Mouse (Mus musculus): Measurements from ENCODE around the gene Zdhhc22. TPM values are rescaled to one million over a fixed set of nuclear protein-coding genes. Genes with fewer than 3 reads are reported as not detected.
A peak's percentile ranks its signal among the peaks of the same experiment; 100 is the strongest.

The Zdhhc22 gene
- polyA plus RNA-seq, 1 experiment, result not detected

- no peak overlapping the region for H3K27ac ChIP-seq (ENCODE audit: control insufficient read depth, insufficient read depth, low read depth, low read length)
- no peaks in the 10 kb centered on the region for H3K27me3 ChIP-seq (ENCODE audit: control insufficient read depth, insufficient read depth, low read length)
- TF ChIP-seq CTCF (IDR thresholded peaks at IDR 0.05; ENCODE audit: control insufficient read depth, insufficient read depth, insufficient replicate concordance, low read depth, low read length) (no peak), POLR2A (IDR thresholded peaks at IDR 0.05; ENCODE audit: control insufficient read depth, low read depth, low read length) (no peak)
- H3K4me3 ChIP-seq (ENCODE audit: control insufficient read depth, low read depth, low read length), result no peak overlapping the region
- no peaks in the 10 kb centered on the region for H3K36me3 ChIP-seq (ENCODE audit: control insufficient read depth, insufficient read depth, low read length)
- no peaks in the 10 kb centered on the region for H3K4me1 ChIP-seq (ENCODE audit: control insufficient read depth, insufficient read depth, low read length)
These were observed 13.4 kb upstream of the Zdhhc22 start for GRCm38 (mm10) chr12:87003606-87004005.

GRCm38 (mm10) chr12:87002815-87003214 lies 12.6 kb upstream of the Zdhhc22 start:
- Histone ChIP-seq H3K4me3 (ENCODE audit: control insufficient read depth, low read depth, low read length) (no peak overlapping the region), H3K27me3 (ENCODE audit: control insufficient read depth, insufficient read depth, low read length) (no peaks in the 10 kb centered on the region), H3K27ac (ENCODE audit: control insufficient read depth, insufficient read depth, low read depth, low read length) (no peak overlapping the region), H3K4me1 (ENCODE audit: control insufficient read depth, insufficient read depth, low read length) (no peaks in the 10 kb centered on the region), H3K36me3 (ENCODE audit: control insufficient read depth, insufficient read depth, low read length) (no peaks in the 10 kb centered on the region)
- no peak for TF ChIP-seq POLR2A (IDR thresholded peaks at IDR 0.05; ENCODE audit: control insufficient read depth, low read depth, low read length)
- TF ChIP-seq CTCF (IDR thresholded peaks at IDR 0.05; ENCODE audit: control insufficient read depth, insufficient read depth, insufficient replicate concordance, low read depth, low read length), result no peak

- TF ChIP-seq CTCF (IDR thresholded peaks at IDR 0.05; ENCODE audit: control insufficient read depth, insufficient read depth, insufficient replicate concordance, low read depth, low read length) (no peak), POLR2A (IDR thresholded peaks at IDR 0.05; ENCODE audit: control insufficient read depth, low read depth, low read length) (no peak)
- Histone ChIP-seq H3K27me3 (ENCODE audit: control insufficient read depth, insufficient read depth, low read length) (no peaks in the 10 kb centered on the region), H3K4me3 (ENCODE audit: control insufficient read depth, low read depth, low read length) (no peak overlapping the region), H3K4me1 (ENCODE audit: control insufficient read depth, insufficient read depth, low read length) (no peaks in the 10 kb centered on the region), H3K27ac (ENCODE audit: control insufficient read depth, insufficient read depth, low read depth, low read length) (no peak overlapping the region), H3K36me3 (ENCODE audit: control insufficient read depth, insufficient read depth, low read length) (no peaks in the 10 kb centered on the region)
These were observed 12.0 kb upstream of the Zdhhc22 start for GRCm38 (mm10) chr12:87002209-87002608.

GRCm38 (mm10) chr12:87000840-87001176 lies 10.6 kb upstream of the Zdhhc22 start:
- no peaks in the 10 kb centered on the region for H3K4me1 ChIP-seq (ENCODE audit: control insufficient read depth, insufficient read depth, low read length)
- TF ChIP-seq POLR2A (IDR thresholded peaks at IDR 0.05; ENCODE audit: control insufficient read depth, low read depth, low read length) (no peak), CTCF (IDR thresholded peaks at IDR 0.05; ENCODE audit: control insufficient read depth, insufficient read depth, insufficient replicate concordance, low read depth, low read length) (no peak)

GRCm38 (mm10) chr12:87000151-87000839 lies 10.1 kb upstream of the Zdhhc22 start:
- H3K4me1 ChIP-seq (ENCODE audit: control insufficient read depth, insufficient read depth, low read length), result no peaks in the 10 kb centered on the region
- no peak for TF ChIP-seq CTCF (IDR thresholded peaks at IDR 0.05; ENCODE audit: control insufficient read depth, insufficient read depth, insufficient replicate concordance, low read depth, low read length)
- no peak for TF ChIP-seq POLR2A (IDR thresholded peaks at IDR 0.05; ENCODE audit: control insufficient read depth, low read depth, low read length)
- H3K27me3 ChIP-seq (ENCODE audit: control insufficient read depth, insufficient read depth, low read length), result no peaks in the 10 kb centered on the region
- H3K27ac ChIP-seq (ENCODE audit: control insufficient read depth, insufficient read depth, low read depth, low read length), result no peak overlapping the region
- H3K36me3 ChIP-seq (ENCODE audit: control insufficient read depth, insufficient read depth, low read length), result no peaks in the 10 kb centered on the region
- H3K4me3 ChIP-seq (ENCODE audit: control insufficient read depth, low read depth, low read length), result no peak overlapping the region

More at GRCm38 (mm10) chr12:87000840-87001176, 10.6 kb upstream of the Zdhhc22 start:
- no peak overlapping the region for H3K27ac ChIP-seq (ENCODE audit: control insufficient read depth, insufficient read depth, low read depth, low read length)
- no peaks in the 10 kb centered on the region for H3K36me3 ChIP-seq (ENCODE audit: control insufficient read depth, insufficient read depth, low read length)
- no peaks in the 10 kb centered on the region for H3K27me3 ChIP-seq (ENCODE audit: control insufficient read depth, insufficient read depth, low read length)
- H3K4me3 ChIP-seq (ENCODE audit: control insufficient read depth, low read depth, low read length), result no peak overlapping the region

GRCm38 (mm10) chr12:86999283-86999820 lies 9.1 kb upstream of the Zdhhc22 start:
- TF ChIP-seq POLR2A (IDR thresholded peaks at IDR 0.05; ENCODE audit: control insufficient read depth, low read depth, low read length) (no peak), CTCF (IDR thresholded peaks at IDR 0.05; ENCODE audit: control insufficient read depth, insufficient read depth, insufficient replicate concordance, low read depth, low read length) (peak; percentile 40; the same call in 1 of the 2 replicates)
- no peak overlapping the region for H3K4me3 ChIP-seq (ENCODE audit: control insufficient read depth, low read depth, low read length)
- no peaks in the 10 kb centered on the region for H3K4me1 ChIP-seq (ENCODE audit: control insufficient read depth, insufficient read depth, low read length)
- H3K27me3 ChIP-seq (ENCODE audit: control insufficient read depth, insufficient read depth, low read length), result no peaks in the 10 kb centered on the region
- H3K27ac ChIP-seq (ENCODE audit: control insufficient read depth, insufficient read depth, low read depth, low read length), result no peak overlapping the region
- no peaks in the 10 kb centered on the region for H3K36me3 ChIP-seq (ENCODE audit: control insufficient read depth, insufficient read depth, low read length)

- Histone ChIP-seq H3K27me3 (ENCODE audit: control insufficient read depth, insufficient read depth, low read length) (no peaks in the 10 kb centered on the region), H3K4me1 (ENCODE audit: control insufficient read depth, insufficient read depth, low read length) (no peaks in the 10 kb centered on the region), H3K27ac (ENCODE audit: control insufficient read depth, insufficient read depth, low read depth, low read length) (no peak overlapping the region), H3K4me3 (ENCODE audit: control insufficient read depth, low read depth, low read length) (no peak overlapping the region), H3K36me3 (ENCODE audit: control insufficient read depth, insufficient read depth, low read length) (no peaks in the 10 kb centered on the region)
- TF ChIP-seq POLR2A (IDR thresholded peaks at IDR 0.05; ENCODE audit: control insufficient read depth, low read depth, low read length) (no peak), CTCF (IDR thresholded peaks at IDR 0.05; ENCODE audit: control insufficient read depth, insufficient read depth, insufficient replicate concordance, low read depth, low read length) (peak; percentile 49; the same call in 1 of the 2 replicates)
These were observed 8.5 kb upstream of the Zdhhc22 start for GRCm38 (mm10) chr12:86998699-86999098.
